Mouse (Mus musculus) brain, embryonic 14.5 days (tissue): ENCODE results near the gene Enpp3.

Source experiments
- CTCF ChIP-seq: fragments of 200-500 bp; IDR thresholded peaks from 2 replicates; pipeline ENCODE4 v1.5.1; 2012; ENCODE audit warnings: inconsistent platforms, mild to moderate bottlenecking, moderate library complexity, borderline replicate concordance; ENCODE audit not compliant: insufficient read depth, insufficient read length; ENCODE audit errors: extremely low read depth
- POLR2A ChIP-seq: fragments of 200-500 bp; IDR thresholded peaks from 2 replicates; pipeline ENCODE4 v1.6.1; 2012; ENCODE audit warnings: mild to moderate bottlenecking, inconsistent platforms, borderline replicate concordance; ENCODE audit not compliant: poor library complexity, insufficient read depth, insufficient read length, severe bottlenecking; ENCODE audit errors: extremely low read depth

- TF ChIP-seq CTCF, result no peak
- TF ChIP-seq POLR2A, result no peak
Measured at GRCm38 (mm10) chr10:24739171-24739570, 103.5 kb downstream of the Enpp3 start.
